Mouse (Mus musculus) MEL-GATA-1-ER (cell line): ENCODE data around the gene Arhgef19.

ENCODE experiments used
- DNase-seq: peaks from one replicate; pipeline ENCODE4 v3.0.0-alpha.2; 2012; ENCODE audit warnings: low read depth; ENCODE audit errors: extremely low read depth

Gene Arhgef19

GRCm38 (mm10) chr4:141283176-141283878, 44.0 kb downstream of the Arhgef19 start:
- no peak for DNase-seq

GRCm38 (mm10) chr4:141283879-141284411, 44.6 kb downstream of the Arhgef19 start:
- no peak for DNase-seq

- no peak for DNase-seq
Measured at GRCm38 (mm10) chr4:141284486-141284885, 45.2 kb downstream of the Arhgef19 start.

GRCm38 (mm10) chr4:141285128-141285527, 45.8 kb downstream of the Arhgef19 start:
- no peak for DNase-seq

- DNase-seq = no peak
Measured at GRCm38 (mm10) chr4:141286860-141287517, 47.7 kb downstream of the Arhgef19 start.

GRCm38 (mm10) chr4:141287518-141288004, 48.3 kb downstream of the Arhgef19 start:
- DNase-seq = no peak

GRCm38 (mm10) chr4:141288152-141288551, 48.9 kb downstream of the Arhgef19 start:
- no peak for DNase-seq

GRCm38 (mm10) chr4:141291571-141292375, 52.5 kb downstream of the Arhgef19 start:
- DNase-seq = no peak

- no peak for DNase-seq
Measured at GRCm38 (mm10) chr4:141295774-141296186, 56.5 kb downstream of the Arhgef19 start.

- no peak for DNase-seq
Measured at GRCm38 (mm10) chr4:141297934-141298333, 58.6 kb downstream of the Arhgef19 start.

GRCm38 (mm10) chr4:141299356-141299755, 60.1 kb downstream of the Arhgef19 start:
- DNase-seq = no peak

GRCm38 (mm10) chr4:141300196-141300595, 60.9 kb downstream of the Arhgef19 start:
- DNase-seq = no peak

GRCm38 (mm10) chr4:141301116-141301553, 61.8 kb downstream of the Arhgef19 start, which contains the start of gene Epha2:
Gene Epha2 (plus strand): TSS chr4:141301240.
- DNase-seq = no peak

GRCm38 (mm10) chr4:141301591-141302427, 62.5 kb downstream of the Arhgef19 start:
- DNase-seq = no peak

- DNase-seq = no peak
Measured at GRCm38 (mm10) chr4:141302428-141303401, 63.4 kb downstream of the Arhgef19 start.

- no peak for DNase-seq
Measured at GRCm38 (mm10) chr4:141303402-141304222, 64.3 kb downstream of the Arhgef19 start.

- no peak for DNase-seq
Measured at GRCm38 (mm10) chr4:141304223-141304611, 64.9 kb downstream of the Arhgef19 start.

GRCm38 (mm10) chr4:141306057-141306456, 66.8 kb downstream of the Arhgef19 start:
- no peak for DNase-seq
